Mouse (Mus musculus) hindbrain, embryonic 15.5 days (tissue): ENCODE measurements at regions not wholly inside any gene's neighbourhood (a gene's known extent, or its start where the extent isn't known, plus 50 kb on each side); places are given as distances from the start of the nearest gene placed in this dataset.

ENCODE experiments used
- ATAC-seq: fragments of 200-750 bp; cut with Nextera tagmentation; 2 replicates; pipeline ENCODE4 v1.8.0; 2017; ENCODE audit warnings: low read depth, moderate number of reproducible peaks, moderate TSS enrichment; ENCODE audit not compliant: low FRiP score
- H3K27ac ChIP-seq: fragments of 300-500 bp; sonication (generic); replicated peaks from 2 replicates; pipeline ENCODE4 v1.5.1; 2015; ENCODE audit warnings: mild to moderate bottlenecking, inconsistent platforms
- H3K27me3 ChIP-seq: fragments of 300-500 bp; sonication (generic); 2 replicates; pipeline ENCODE4 v1.6.1; 2015; ENCODE audit warnings: control low read depth, inconsistent platforms
- H3K36me3 ChIP-seq: fragments of 300-500 bp; sonication (generic); 2 replicates; pipeline ENCODE4 v1.6.1; 2015; ENCODE audit warnings: control low read depth, inconsistent platforms
- H3K4me1 ChIP-seq: fragments of 300-500 bp; sonication (generic); replicated peaks from 2 replicates; pipeline ENCODE4 v1.6.1; 2015; ENCODE audit warnings: control low read depth, inconsistent platforms
- H3K4me2 ChIP-seq: fragments of 300-500 bp; sonication (generic); 2 replicates; pipeline ENCODE4 v1.6.1; 2015; ENCODE audit warnings: moderate library complexity, mild to moderate bottlenecking, inconsistent platforms
- H3K4me3 ChIP-seq: fragments of 300-500 bp; sonication (generic); 2 replicates; pipeline ENCODE4 v1.5.1; 2015; ENCODE audit warnings: mild to moderate bottlenecking, inconsistent platforms
- H3K9ac ChIP-seq: fragments of 300-500 bp; sonication (generic); 2 replicates; pipeline ENCODE4 v1.6.1; 2015; ENCODE audit warnings: inconsistent platforms
- H3K9me3 ChIP-seq: fragments of 300-500 bp; sonication (generic); 2 replicates; pipeline ENCODE4 v1.6.1; 2016; ENCODE audit warnings: control low read depth, inconsistent platforms
- WGBS: fragments of 180-500 bp; shearing (Covaris S2); methylation state at CpG from one replicate; pipeline ENCODE4 v1.1.7; 2015; 5-methylcytosine and 5-hydroxymethylcytosine counted together

- ATAC-seq = no peak
- no peaks in the 10 kb centered on the region for H3K27me3 ChIP-seq
- H3K36me3 ChIP-seq = no peaks in the 10 kb centered on the region
- H3K9ac ChIP-seq = no peak overlapping the region
- H3K4me3 ChIP-seq = no peak overlapping the region
- no peak overlapping the region for H3K4me2 ChIP-seq
- H3K27ac ChIP-seq = no peak overlapping the region
- WGBS = 62% methylated on average over 7 of the region's 7 CpGs
- H3K4me1 ChIP-seq = no peaks in the 10 kb centered on the region
- H3K9me3 ChIP-seq = no peaks in the 10 kb centered on the region
Measured at GRCm38 (mm10) chr6:16551945-16552673, 346.1 kb downstream of the Tfec start.

GRCm38 (mm10) chr6:16551131-16551530, 347.1 kb downstream of the Tfec start:
- WGBS = 85% methylated on average over 6 of the region's 6 CpGs
- no peaks in the 10 kb centered on the region for H3K9me3 ChIP-seq
- no peak for ATAC-seq
- no peaks in the 10 kb centered on the region for H3K27me3 ChIP-seq
- H3K4me2 ChIP-seq = no peak overlapping the region
- no peak overlapping the region for H3K4me3 ChIP-seq
- H3K27ac ChIP-seq = no peak overlapping the region
- H3K4me1 ChIP-seq = no peaks in the 10 kb centered on the region
- no peak overlapping the region for H3K9ac ChIP-seq
- no peaks in the 10 kb centered on the region for H3K36me3 ChIP-seq

- no peaks in the 10 kb centered on the region for H3K4me1 ChIP-seq
- peak; percentile 68; the same call in 1 of the 2 replicates for ATAC-seq
- H3K27ac ChIP-seq = no peak overlapping the region
- H3K9ac ChIP-seq = no peak overlapping the region
- H3K4me3 ChIP-seq = no peak overlapping the region
- H3K36me3 ChIP-seq = no peaks in the 10 kb centered on the region
- no peaks in the 10 kb centered on the region for H3K27me3 ChIP-seq
- H3K4me2 ChIP-seq = no peak overlapping the region
- no peaks in the 10 kb centered on the region for H3K9me3 ChIP-seq
- WGBS = 45% methylated on average over 9 of the region's 9 CpGs
Measured at GRCm38 (mm10) chr6:16550445-16550844, 347.8 kb downstream of the Tfec start.

- H3K9me3 ChIP-seq = no peaks in the 10 kb centered on the region
- H3K36me3 ChIP-seq = no peaks in the 10 kb centered on the region
- H3K4me2 ChIP-seq = no peak overlapping the region
- H3K4me1 ChIP-seq = no peaks in the 10 kb centered on the region
- ATAC-seq = no peak
- no peaks in the 10 kb centered on the region for H3K27me3 ChIP-seq
- H3K9ac ChIP-seq = no peak overlapping the region
- H3K4me3 ChIP-seq = no peak overlapping the region
- no peak overlapping the region for H3K27ac ChIP-seq
- 69% methylated on average over 1 of the region's 1 CpGs for WGBS
Measured at GRCm38 (mm10) chr6:16514054-16514453, 384.2 kb downstream of the Tfec start.

GRCm38 (mm10) chr6:16513541-16513940, 384.7 kb downstream of the Tfec start:
- ATAC-seq = no peak
- no peak overlapping the region for H3K4me3 ChIP-seq

GRCm38 (mm10) chr6:16503836-16504235, 394.4 kb downstream of the Tfec start:
- Histone ChIP-seq H3K9ac (no peak overlapping the region), H3K4me2 (no peak overlapping the region), H3K4me1 (no peaks in the 10 kb centered on the region), H3K27me3 (no peaks in the 10 kb centered on the region), H3K4me3 (no peak overlapping the region), H3K9me3 (no peaks in the 10 kb centered on the region), H3K36me3 (no peaks in the 10 kb centered on the region), H3K27ac (no peak overlapping the region)
- ATAC-seq = no peak
- 84% methylated on average over 4 of the region's 4 CpGs for WGBS

More at GRCm38 (mm10) chr6:16513541-16513940, 384.7 kb downstream of the Tfec start:
- Histone ChIP-seq H3K4me2 (no peak overlapping the region), H3K9me3 (no peaks in the 10 kb centered on the region), H3K9ac (no peak overlapping the region), H3K36me3 (no peaks in the 10 kb centered on the region), H3K4me1 (no peaks in the 10 kb centered on the region), H3K27me3 (no peaks in the 10 kb centered on the region), H3K27ac (no peak overlapping the region)

- no peaks in the 10 kb centered on the region for H3K36me3 ChIP-seq
- H3K27ac ChIP-seq = no peak overlapping the region
- H3K27me3 ChIP-seq = no peaks in the 10 kb centered on the region
- H3K4me1 ChIP-seq = no peaks in the 10 kb centered on the region
- no peak overlapping the region for H3K9ac ChIP-seq
- 81% methylated on average over 8 of the region's 8 CpGs for WGBS
- peak; percentile 81; the same call in 1 of the 2 replicates for ATAC-seq
- H3K9me3 ChIP-seq = no peaks in the 10 kb centered on the region
- no peak overlapping the region for H3K4me3 ChIP-seq
- no peak overlapping the region for H3K4me2 ChIP-seq
Measured at GRCm38 (mm10) chr6:16487015-16487630, 411.1 kb downstream of the Tfec start.

- no peaks in the 10 kb centered on the region for H3K27me3 ChIP-seq
- 63% methylated on average over 5 of the region's 5 CpGs for WGBS
Measured at GRCm38 (mm10) chr6:16483295-16483694, 414.9 kb downstream of the Tfec start.

GRCm38 (mm10) chr6:16468693-16469375, 429.4 kb downstream of the Tfec start:
- no peaks in the 10 kb centered on the region for H3K4me1 ChIP-seq
- H3K4me3 ChIP-seq = no peak overlapping the region
- H3K27me3 ChIP-seq = no peaks in the 10 kb centered on the region
- no peaks in the 10 kb centered on the region for H3K36me3 ChIP-seq
- H3K9ac ChIP-seq = no peak overlapping the region
- H3K27ac ChIP-seq = no peak overlapping the region
- ATAC-seq = no peak
- H3K4me2 ChIP-seq = no peak overlapping the region
- H3K9me3 ChIP-seq = no peaks in the 10 kb centered on the region
- WGBS = 86% methylated on average over 3 of the region's 3 CpGs

More at GRCm38 (mm10) chr6:16483295-16483694, 414.9 kb downstream of the Tfec start:
- no peaks in the 10 kb centered on the region for H3K4me1 ChIP-seq
- no peak overlapping the region for H3K4me3 ChIP-seq
- no peak; the same call in 1 of the 2 replicates for ATAC-seq
- H3K36me3 ChIP-seq = no peaks in the 10 kb centered on the region
- H3K4me2 ChIP-seq = no peak overlapping the region
- H3K27ac ChIP-seq = no peak overlapping the region
- H3K9me3 ChIP-seq = no peaks in the 10 kb centered on the region
- no peak overlapping the region for H3K9ac ChIP-seq

- H3K4me1 ChIP-seq = no peaks in the 10 kb centered on the region
- H3K4me3 ChIP-seq = no peak overlapping the region
- H3K36me3 ChIP-seq = no peaks in the 10 kb centered on the region
- WGBS = 85% methylated on average over 3 of the region's 3 CpGs
- no peaks in the 10 kb centered on the region for H3K9me3 ChIP-seq
- no peak overlapping the region for H3K4me2 ChIP-seq
- H3K9ac ChIP-seq = no peak overlapping the region
- H3K27me3 ChIP-seq = no peaks in the 10 kb centered on the region
- ATAC-seq = no peak
- H3K27ac ChIP-seq = no peak overlapping the region
Measured at GRCm38 (mm10) chr6:16458279-16458678, 440.0 kb downstream of the Tfec start.
